Mouse (Mus musculus) Patski (cell line): ENCODE measurements around the gene Fbln1. TPM values are rescaled to one million over a fixed set of nuclear protein-coding genes. Genes with fewer than 3 reads are reported as not detected.

Experiments used
- ATAC-seq: fragments of 100-300 bp; one replicate; pipeline ENCODE4 v1.8.0; 2021
- CTCF ChIA-PET: fragments of 350-600 bp; sonication (Branson Sonifier 250); formaldehyde crosslinking; loops from one replicate; lab custom pipeline; 2022; ENCODE audit warnings: inconsistent platforms; lab: Charles Lee
- POLR2A ChIA-PET: fragments of 350-600 bp; sonication (Branson Sonifier 250); formaldehyde crosslinking; loops from one replicate; lab custom pipeline; 2022; ENCODE audit warnings: antibody characterized with exemption, inconsistent platforms; lab: Charles Lee
- DNase-seq: peaks from one replicate; pipeline ENCODE4 v3.0.0-alpha.2; 2011; ENCODE audit warnings: low read depth, low spot score
- H3K27me3 ChIP-seq: fragments of 371-371 bp; one replicate; pipeline ENCODE4 v1.5.1; 2021
- CTCF ChIP-seq: fragments of 100-300 bp; IDR thresholded peaks from one replicate; pipeline ENCODE4 v1.5.1; 2021
- in situ Hi-C: fragments of 300-500 bp; cut with MboI; formaldehyde crosslinking; loops from 3 replicates; pipeline ENCODE4 v1.11.1; 2018; ENCODE audit warnings: low pct_unique_long_range_greater_than_20kb, mixed read lengths
- polyA plus RNA-seq: library from polyadenylated mRNA; unstranded; gene quantifications from one replicate; pipeline ENCODE4 v1.2.3, GENCODE M21; 2021

Gene Fbln1
- polyA plus RNA-seq, 1 experiment from 2014 or later = 11.6 TPM

GRCm38 (mm10) chr15:85206703-85207075 is 940 bp downstream of the Fbln1 start:
- in situ Hi-C loops = no loop called here
- no peak for TF ChIP-seq CTCF
- ChIA-PET POLR2A (no interaction called here), CTCF (no interaction called here)
- ATAC-seq (no peak), DNase-seq (no peak)
- no peaks in the 10 kb centered on the region for H3K27me3 ChIP-seq

GRCm38 (mm10) chr15:85207081-85207480 is 1.3 kb downstream of the Fbln1 start:
- ChIA-PET POLR2A (interaction anchor here (0.9 kb wide), 1 partner anchor 8 kb away, joined by 3 read pairs; no protein-coding TSS in a partner anchor), CTCF (interaction anchor here (1.3 kb wide), 1 partner anchor 8 kb away, joined by 3 read pairs; no protein-coding TSS in a partner anchor)
- no peak for TF ChIP-seq CTCF
- no peak for ATAC-seq
- H3K27me3 ChIP-seq = no peaks in the 10 kb centered on the region
- DNase-seq = no peak
- in situ Hi-C loops = no loop called here

DNA sequence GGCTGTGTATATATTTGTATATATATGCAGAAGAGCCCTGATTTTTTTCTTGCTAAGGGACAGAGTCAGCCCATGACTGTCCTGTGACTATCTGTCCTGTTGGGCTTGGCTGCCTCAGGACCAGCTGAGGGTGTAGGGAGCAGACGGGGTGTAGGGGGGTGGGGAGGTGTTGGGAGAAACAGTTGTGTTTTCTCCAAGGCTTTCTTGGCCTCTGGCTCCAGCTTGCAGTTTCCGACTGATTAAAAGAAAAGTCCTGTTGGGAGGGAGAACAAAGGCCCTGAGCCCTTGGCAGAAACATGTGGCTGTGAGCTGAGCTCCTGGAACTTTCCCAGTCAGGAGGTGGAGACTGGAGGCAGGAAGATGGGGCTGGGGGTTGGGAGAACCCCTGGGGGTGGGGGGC is 2.0 kb downstream of the Fbln1 start:
- POLR2A ChIA-PET = interaction anchor here (0.9 kb wide), 1 partner anchor 9 kb away, joined by 3 read pairs; no protein-coding TSS in a partner anchor
- in situ Hi-C loops = no loop called here
- DNase-seq (no peak), ATAC-seq (no peak)
- no peaks in the 10 kb centered on the region for H3K27me3 ChIP-seq
- no peak for TF ChIP-seq CTCF
- CTCF ChIA-PET = interaction anchor here (1.3 to 1.5 kb wide), 2 partner anchors 8 to 24 kb away, joined by 3 to 4 read pairs; no protein-coding TSS in a partner anchor

DNA sequence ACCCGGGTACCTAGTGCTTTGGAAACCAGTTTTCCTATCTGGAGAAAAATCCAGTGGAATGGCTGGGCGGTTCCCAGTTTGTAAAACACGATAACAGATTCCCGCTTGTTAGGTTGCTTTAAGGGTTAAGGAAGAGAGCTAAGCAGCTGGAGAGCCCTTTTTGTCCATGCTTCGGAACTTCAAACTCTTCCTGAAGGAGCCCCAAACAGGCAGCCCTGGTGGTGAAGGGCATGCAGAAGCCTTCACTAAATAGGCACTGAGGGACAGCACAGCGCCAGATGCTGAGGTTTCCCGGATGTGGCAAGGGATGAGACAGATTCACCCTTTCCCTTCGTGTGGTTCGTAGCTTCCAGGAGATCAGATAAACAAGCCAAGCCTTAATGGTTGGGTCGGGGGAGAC is 2.6 kb downstream of the Fbln1 start:
- TF ChIP-seq CTCF = no peak
- CTCF ChIA-PET = interaction anchor here (1.3 to 1.5 kb wide), 2 partner anchors 9 to 23 kb away, joined by 3 to 4 read pairs; no protein-coding TSS in a partner anchor
- DNase-seq (no peak), ATAC-seq (no peak)
- POLR2A ChIA-PET = interaction anchor here (0.9 kb wide), 1 partner anchor 10 kb away, joined by 3 read pairs; no protein-coding TSS in a partner anchor
- in situ Hi-C loops = no loop called here
- H3K27me3 ChIP-seq = no peaks in the 10 kb centered on the region

DNA sequence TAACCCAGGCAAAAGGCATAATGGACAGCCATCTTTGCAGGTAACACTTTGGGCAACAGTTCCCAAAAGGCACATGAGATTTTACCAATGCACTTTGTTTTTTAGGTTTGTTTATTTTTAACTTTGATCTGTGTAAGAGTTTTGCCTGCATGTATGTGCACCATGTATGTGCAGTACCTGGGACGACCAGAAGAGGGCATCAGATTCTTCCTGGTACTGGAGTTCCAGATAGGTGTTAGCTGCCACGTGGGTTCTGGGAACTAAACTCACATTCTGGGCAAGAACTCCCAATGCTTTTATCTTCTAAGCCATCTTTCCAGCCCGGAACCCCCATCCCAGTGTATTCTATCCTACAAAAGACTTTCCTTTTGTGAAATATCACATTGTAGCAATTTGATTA is 3.6 kb downstream of the Fbln1 start:
- in situ Hi-C loops = no loop called here
- POLR2A ChIA-PET = no interaction called here
- no peak for DNase-seq

DNA sequence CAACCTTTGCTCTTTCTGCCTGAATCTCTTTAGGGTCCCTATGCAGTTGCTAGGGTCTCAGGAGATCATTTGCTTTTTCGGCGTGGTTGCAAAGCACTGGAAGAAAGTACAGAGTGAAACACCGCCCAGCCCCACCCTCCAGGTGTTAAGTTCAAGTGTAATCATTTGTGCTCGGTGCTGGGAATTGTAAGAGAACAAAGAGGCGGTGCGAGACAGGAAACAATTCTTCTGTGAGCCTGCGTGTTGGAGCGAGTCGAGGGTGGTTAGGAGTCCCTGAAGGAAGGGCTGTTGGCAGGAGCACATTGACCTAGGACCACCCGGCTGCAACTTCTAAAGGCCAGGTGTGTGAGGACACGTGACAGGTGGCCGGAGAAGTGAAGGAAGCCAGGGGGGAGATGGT is 4.9 kb downstream of the Fbln1 start:
- ATAC-seq = no peak
- no peak for TF ChIP-seq CTCF
- POLR2A ChIA-PET = no interaction called here
- CTCF ChIA-PET = no interaction called here
- H3K27me3 ChIP-seq = no peaks in the 10 kb centered on the region
- no peak for DNase-seq
- in situ Hi-C loops = no loop called here

More for the DNA sequence above, 3.6 kb downstream of the Fbln1 start:
- CTCF ChIA-PET = interaction anchor here (1.1 to 1.4 kb wide), 2 partner anchors 9 to 38 kb away, joined by 3 to 5 read pairs; no protein-coding TSS in a partner anchor
- no peak for ATAC-seq
- TF ChIP-seq CTCF = no peak
- H3K27me3 ChIP-seq = no peaks in the 10 kb centered on the region

DNA sequence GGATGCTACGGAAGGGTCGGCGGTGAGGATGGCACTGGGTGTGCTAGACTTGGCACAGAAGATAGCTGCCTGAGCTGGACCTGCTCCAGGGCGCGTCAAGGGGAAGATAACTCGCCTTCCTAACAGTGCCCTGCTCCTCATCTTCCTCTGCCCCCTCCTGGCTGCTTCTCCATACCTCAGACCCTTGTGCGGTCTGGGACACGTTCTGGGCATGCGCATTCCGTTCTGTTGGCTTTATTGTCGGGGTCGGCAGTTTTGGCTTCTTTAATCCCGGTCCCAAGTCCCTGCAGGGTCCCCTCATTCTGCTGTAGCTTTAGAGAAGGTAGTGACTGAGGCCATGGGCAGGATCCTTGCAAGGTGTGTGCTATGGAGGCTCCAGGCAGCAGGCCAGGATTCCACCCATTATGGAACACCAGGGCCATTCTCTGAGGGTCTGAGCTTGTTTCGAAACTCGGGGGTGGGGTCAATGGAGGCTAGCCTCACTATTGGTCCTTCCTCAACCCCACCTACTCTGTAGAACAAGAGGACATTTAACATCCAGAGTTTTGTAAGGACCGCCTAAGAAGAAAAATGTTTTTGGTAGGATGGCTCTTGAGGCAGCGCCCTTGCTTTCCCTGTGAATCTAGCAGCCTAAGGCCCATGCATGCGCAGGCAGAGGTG is 5.5 kb downstream of the Fbln1 start:
- POLR2A ChIA-PET = no interaction called here
- ATAC-seq (no peak), DNase-seq (no peak)
- no peaks in the 10 kb centered on the region for H3K27me3 ChIP-seq
- CTCF ChIA-PET = no interaction called here
- in situ Hi-C loops = no loop called here
- TF ChIP-seq CTCF = no peak

DNA sequence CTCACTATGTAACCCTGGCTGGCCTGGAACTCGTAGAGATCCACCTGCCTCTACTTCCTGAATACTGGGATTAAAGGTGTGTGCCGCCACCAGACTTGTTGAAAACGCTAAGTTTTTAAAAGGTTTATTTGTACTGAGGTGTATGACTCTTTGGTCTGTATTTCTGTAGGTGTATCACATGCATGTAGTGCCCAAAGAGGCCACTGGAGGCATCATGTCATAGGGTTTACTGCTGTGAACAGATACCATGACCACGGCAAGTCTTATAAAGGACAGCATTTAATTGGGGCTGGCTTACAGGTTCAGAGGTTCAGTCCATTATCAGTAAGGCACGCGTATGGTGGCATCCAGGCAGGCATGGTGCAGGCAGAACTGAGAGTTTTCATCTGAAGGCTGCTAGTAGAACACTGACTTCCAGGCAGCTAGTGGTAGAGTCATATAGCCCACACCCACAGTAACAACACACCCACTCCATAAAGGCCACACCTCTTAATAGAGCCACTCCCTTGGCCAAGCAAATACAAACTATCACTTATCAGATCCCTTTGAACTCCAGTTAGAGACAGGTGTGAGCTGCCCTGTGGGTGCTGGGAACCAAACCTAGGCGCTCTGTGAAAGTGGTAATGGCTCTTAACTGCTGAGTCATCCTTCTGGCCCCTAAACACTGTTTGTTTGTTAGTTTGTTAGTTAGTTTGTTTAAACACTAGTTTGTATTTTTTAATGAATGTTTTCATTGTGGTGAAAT is 10.5 kb downstream of the Fbln1 start:
- ChIA-PET POLR2A (no interaction called here), CTCF (interaction anchor here (1.4 kb wide), 1 partner anchor 23 kb away, joined by 4 read pairs; no protein-coding TSS in a partner anchor)
- ATAC-seq (no peak), DNase-seq (no peak)
- H3K27me3 ChIP-seq = no peaks in the 10 kb centered on the region
- in situ Hi-C loops = no loop called here
- TF ChIP-seq CTCF = no peak

GRCm38 (mm10) chr15:85218617-85219265 is 13.0 kb downstream of the Fbln1 start:
- POLR2A ChIA-PET = no interaction called here
- CTCF ChIA-PET = interaction anchor here (1.1 to 1.9 kb wide), 4 partner anchors 9 to 39 kb away, joined by 3 to 8 read pairs (median 4); no protein-coding TSS in a partner anchor
- DNase-seq (no peak), ATAC-seq (peak; percentile 46)
- no peak for TF ChIP-seq CTCF
- no peaks in the 10 kb centered on the region for H3K27me3 ChIP-seq
- in situ Hi-C loops = no loop called here

GRCm38 (mm10) chr15:85220371-85220770 is 14.6 kb downstream of the Fbln1 start:
- ChIA-PET CTCF (interaction anchor here (1.4 kb wide), 1 partner anchor 69 kb away, joined by 3 read pairs; no protein-coding TSS in a partner anchor), POLR2A (no interaction called here)
- H3K27me3 ChIP-seq = no peaks in the 10 kb centered on the region
- in situ Hi-C loops = no loop called here
- DNase-seq (no peak), ATAC-seq (no peak)
- no peak for TF ChIP-seq CTCF
